Mouse (Mus musculus): Measurements from ENCODE around the gene Ttc16. TPM values are rescaled to one million over a fixed set of nuclear protein-coding genes. Genes with fewer than 3 reads are reported as not detected.

The Ttc16 gene
- polyA plus RNA-seq, 1 experiment, result 2.3 TPM

GRCm38 (mm10) chr2:32742173-32742531 is 33.3 kb downstream of the Ttc16 start:
- Histone ChIP-seq H3K27me3 (ENCODE audit: control insufficient read depth, insufficient read depth, low read length) (peaks cover 14% of the 10 kb centered on the region), H3K4me1 (ENCODE audit: control insufficient read depth, insufficient read depth, insufficient read length, low read length) (peaks cover 6% of the 10 kb centered on the region; the same call in 1 of the 2 replicates), H3K27ac (ENCODE audit: insufficient read depth, low read depth, low read length) (no peak overlapping the region), H3K4me3 (ENCODE audit: low read depth, low read length) (no peak overlapping the region), H3K36me3 (ENCODE audit: control insufficient read depth, insufficient read depth, low read length) (no peaks in the 10 kb centered on the region)
- TF ChIP-seq CTCF (IDR thresholded peaks at IDR 0.05; ENCODE audit: extremely low read depth, insufficient read length, insufficient replicate concordance, low read depth, low read length), result no peak
- 18% methylated on average over 18 of the region's 18 CpGs for WGBS

- WGBS, result 15% methylated on average over 56 of the region's 58 CpGs
- Histone ChIP-seq H3K27ac (ENCODE audit: insufficient read depth, low read depth, low read length) (no peak overlapping the region), H3K4me3 (ENCODE audit: low read depth, low read length) (peak overlapping the region; percentile 31), H3K36me3 (ENCODE audit: control insufficient read depth, insufficient read depth, low read length) (no peaks in the 10 kb centered on the region), H3K27me3 (ENCODE audit: control insufficient read depth, insufficient read depth, low read length) (peaks cover 14% of the 10 kb centered on the region), H3K4me1 (ENCODE audit: control insufficient read depth, insufficient read depth, insufficient read length, low read length) (peaks cover 4% of the 10 kb centered on the region; the same call in 1 of the 2 replicates)
- no peak for TF ChIP-seq CTCF (IDR thresholded peaks at IDR 0.05; ENCODE audit: extremely low read depth, insufficient read length, insufficient replicate concordance, low read depth, low read length)
- no peak for TF ChIP-seq POLR2A (IDR thresholded peaks at IDR 0.05; ENCODE audit: low read depth, low read length)
These were observed 33.9 kb downstream of the Ttc16 start for GRCm38 (mm10) chr2:32741273-32742172.

GRCm38 (mm10) chr2:32740916-32741272 is 34.5 kb downstream of the Ttc16 start, which contains the start of gene 6330409D20Rik:
Gene 6330409D20Rik (minus strand): TSS chr2:32741016.
- H3K27ac ChIP-seq (ENCODE audit: insufficient read depth, low read depth, low read length), result no peak within 1 kb of the TSS
- peaks cover 14% of the 10 kb centered on the region for H3K27me3 ChIP-seq (ENCODE audit: control insufficient read depth, insufficient read depth, low read length)
- WGBS, result 11% methylated on average over 11 of the region's 11 CpGs
- peaks cover 6% of the 10 kb centered on the region for H3K4me1 ChIP-seq (ENCODE audit: control insufficient read depth, insufficient read depth, insufficient read length, low read length)
- H3K4me3 ChIP-seq (ENCODE audit: low read depth, low read length), result peak within 1 kb of the TSS; percentile 31
- no peak for TF ChIP-seq CTCF (IDR thresholded peaks at IDR 0.05; ENCODE audit: extremely low read depth, insufficient read length, insufficient replicate concordance, low read depth, low read length)
- TF ChIP-seq POLR2A (IDR thresholded peaks at IDR 0.05; ENCODE audit: low read depth, low read length), result no peak
- H3K36me3 ChIP-seq (ENCODE audit: control insufficient read depth, insufficient read depth, low read length), result no peaks in the 10 kb centered on the region

- no peak for TF ChIP-seq CTCF (IDR thresholded peaks at IDR 0.05; ENCODE audit: extremely low read depth, insufficient read length, insufficient replicate concordance, low read depth, low read length)
- no peak for TF ChIP-seq POLR2A (IDR thresholded peaks at IDR 0.05; ENCODE audit: low read depth, low read length)
- H3K4me3 ChIP-seq (ENCODE audit: low read depth, low read length), result no peak overlapping the region
- H3K36me3 ChIP-seq (ENCODE audit: control insufficient read depth, insufficient read depth, low read length), result no peaks in the 10 kb centered on the region
- 79% methylated on average over 4 of the region's 4 CpGs for WGBS
- peaks cover 8% of the 10 kb centered on the region for H3K4me1 ChIP-seq (ENCODE audit: control insufficient read depth, insufficient read depth, insufficient read length, low read length)
- no peak overlapping the region for H3K27ac ChIP-seq (ENCODE audit: insufficient read depth, low read depth, low read length)
- peaks cover 14% of the 10 kb centered on the region for H3K27me3 ChIP-seq (ENCODE audit: control insufficient read depth, insufficient read depth, low read length)
These were observed 36.1 kb downstream of the Ttc16 start for GRCm38 (mm10) chr2:32739311-32739710.

- Histone ChIP-seq H3K27me3 (ENCODE audit: control insufficient read depth, insufficient read depth, low read length) (peaks cover 14% of the 10 kb centered on the region), H3K36me3 (ENCODE audit: control insufficient read depth, insufficient read depth, low read length) (no peaks in the 10 kb centered on the region), H3K27ac (ENCODE audit: insufficient read depth, low read depth, low read length) (no peak overlapping the region), H3K4me1 (ENCODE audit: control insufficient read depth, insufficient read depth, insufficient read length, low read length) (peaks cover 8% of the 10 kb centered on the region), H3K4me3 (ENCODE audit: low read depth, low read length) (no peak overlapping the region)
- 65% methylated on average over 6 of the region's 6 CpGs for whole genome bisulfite sequencing
- TF ChIP-seq POLR2A (IDR thresholded peaks at IDR 0.05; ENCODE audit: low read depth, low read length) (no peak), CTCF (IDR thresholded peaks at IDR 0.05; ENCODE audit: extremely low read depth, insufficient read length, insufficient replicate concordance, low read depth, low read length) (no peak)
These were observed 38.4 kb downstream of the Ttc16 start for GRCm38 (mm10) chr2:32737008-32737407.

GRCm38 (mm10) chr2:32736306-32736829 is 39.1 kb downstream of the Ttc16 start:
- H3K27me3 ChIP-seq (ENCODE audit: control insufficient read depth, insufficient read depth, low read length), result peaks cover 10% of the 10 kb centered on the region
- no peak overlapping the region for H3K4me3 ChIP-seq (ENCODE audit: low read depth, low read length)
- no peaks in the 10 kb centered on the region for H3K36me3 ChIP-seq (ENCODE audit: control insufficient read depth, insufficient read depth, low read length)
- TF ChIP-seq POLR2A (IDR thresholded peaks at IDR 0.05; ENCODE audit: low read depth, low read length) (no peak), CTCF (IDR thresholded peaks at IDR 0.05; ENCODE audit: extremely low read depth, insufficient read length, insufficient replicate concordance, low read depth, low read length) (no peak)
- H3K27ac ChIP-seq (ENCODE audit: insufficient read depth, low read depth, low read length), result no peak overlapping the region
- H3K4me1 ChIP-seq (ENCODE audit: control insufficient read depth, insufficient read depth, insufficient read length, low read length), result peaks cover 6% of the 10 kb centered on the region
- 56% methylated on average over 3 of the region's 3 CpGs for WGBS

GRCm38 (mm10) chr2:32734933-32735332 is 40.5 kb downstream of the Ttc16 start:
- Histone ChIP-seq H3K36me3 (ENCODE audit: control insufficient read depth, insufficient read depth, low read length) (no peaks in the 10 kb centered on the region), H3K4me3 (ENCODE audit: low read depth, low read length) (no peak overlapping the region), H3K27ac (ENCODE audit: insufficient read depth, low read depth, low read length) (peak overlapping the region; percentile 49; the same call in 1 of the 2 replicates), H3K27me3 (ENCODE audit: control insufficient read depth, insufficient read depth, low read length) (no peaks in the 10 kb centered on the region), H3K4me1 (ENCODE audit: control insufficient read depth, insufficient read depth, insufficient read length, low read length) (peaks cover 4% of the 10 kb centered on the region)
- WGBS, result 57% methylated on average over 4 of the region's 4 CpGs
- TF ChIP-seq CTCF (IDR thresholded peaks at IDR 0.05; ENCODE audit: extremely low read depth, insufficient read length, insufficient replicate concordance, low read depth, low read length), result no peak
- no peak for TF ChIP-seq POLR2A (IDR thresholded peaks at IDR 0.05; ENCODE audit: low read depth, low read length)
